Mouse (Mus musculus): ENCODE measurements around the gene Pi4kb.
"Not testable (repeated sequence)": the region's sequence is repeated elsewhere in the genome, so short reads cannot be mapped to it uniquely, and the experiment has no call there.

Pi4kb gene

DNA sequence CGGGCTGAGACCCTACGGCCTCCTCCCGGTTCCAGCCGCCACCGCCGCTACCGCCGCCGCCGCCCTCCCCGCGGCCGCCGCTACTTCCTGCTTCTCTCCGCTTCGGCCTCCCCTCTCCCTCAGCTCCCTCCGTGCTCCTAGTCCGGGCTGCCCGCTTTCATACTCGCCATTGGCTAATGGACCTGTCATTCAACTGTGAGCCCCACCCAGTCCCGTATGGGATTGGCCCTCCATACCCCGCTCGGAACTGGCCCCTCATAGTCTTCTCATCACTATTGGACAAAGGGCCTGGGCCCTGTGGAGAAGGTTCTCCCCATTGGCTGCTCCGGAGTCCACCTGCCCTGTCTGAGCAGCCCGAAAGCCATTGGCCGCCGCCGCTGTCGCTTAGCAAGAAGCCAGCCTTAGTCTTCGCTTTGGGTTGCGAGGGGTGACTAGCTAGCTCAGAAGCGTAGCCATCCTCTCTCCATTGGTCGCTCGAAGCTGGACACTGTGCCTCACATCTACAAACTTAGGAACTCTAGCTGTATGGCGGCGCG, 40.9 kb downstream of the Pi4kb start, which contains the start of gene Zfp687:
TSS of gene Zfp687 (minus strand) at position 112 of the 536 bp plus-strand sequence.
- peak; percentile 99 for DNase-seq (ENCODE audit: low spot score)

DNA sequence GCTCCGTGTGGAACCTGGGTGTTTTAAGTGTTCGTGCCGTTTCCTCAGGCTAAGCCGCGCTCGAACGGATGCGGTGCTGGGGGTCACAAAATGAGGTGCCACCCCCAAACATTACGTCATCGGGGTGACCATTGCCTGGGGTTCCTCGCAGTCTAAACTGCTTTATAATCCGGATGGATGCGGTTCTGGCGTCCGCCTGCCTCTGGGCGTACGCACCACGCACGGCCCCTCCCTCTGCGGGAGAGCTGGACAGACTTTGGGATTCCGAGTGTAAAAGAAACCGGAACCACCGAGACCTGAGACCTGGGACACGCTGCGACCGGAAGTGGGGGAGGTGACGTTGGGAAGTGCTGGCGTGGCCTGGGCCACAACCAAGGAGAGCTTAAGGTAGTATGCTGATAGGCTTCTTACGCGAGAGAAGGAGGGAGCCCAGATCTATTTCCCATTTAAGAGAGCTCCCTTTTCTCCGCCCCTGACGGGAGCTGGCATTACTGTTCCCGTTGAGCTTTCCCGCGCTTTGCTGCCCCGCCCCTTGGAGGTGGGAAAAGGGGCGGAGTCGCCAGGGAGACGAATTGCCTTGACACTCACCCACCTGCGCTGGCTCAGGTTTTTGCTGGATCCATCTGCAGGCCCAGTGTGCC, 41.5 kb downstream of the Pi4kb start:
- peak; percentile 88 for DNase-seq (ENCODE audit: low spot score)

DNA sequence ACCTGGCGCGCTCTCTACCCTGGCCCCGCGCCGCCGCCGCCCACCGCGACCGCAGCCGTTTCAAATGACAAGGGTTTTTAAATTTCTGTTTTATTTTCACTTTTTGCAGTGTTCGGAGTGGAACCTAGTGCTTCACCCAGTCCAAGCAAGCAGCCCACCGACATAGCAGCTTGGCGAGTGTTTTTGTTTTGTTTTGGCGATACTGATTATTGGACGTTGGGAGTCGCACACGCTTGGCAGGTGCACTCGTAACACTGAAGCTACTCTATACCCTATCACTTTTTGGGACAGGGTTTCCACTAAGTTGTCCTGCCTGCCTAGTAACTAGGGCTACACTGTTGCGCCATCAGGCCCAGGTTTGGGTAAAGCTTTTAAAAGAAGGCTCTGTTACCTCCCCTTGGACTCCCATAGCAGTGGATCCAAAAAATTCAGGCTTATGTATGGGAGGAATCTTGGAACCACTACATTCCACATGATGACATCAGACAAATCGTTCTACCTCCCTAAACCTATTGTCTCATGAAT, 42.1 kb downstream of the Pi4kb start:
- DNase-seq (ENCODE audit: low spot score): no peak

DNA sequence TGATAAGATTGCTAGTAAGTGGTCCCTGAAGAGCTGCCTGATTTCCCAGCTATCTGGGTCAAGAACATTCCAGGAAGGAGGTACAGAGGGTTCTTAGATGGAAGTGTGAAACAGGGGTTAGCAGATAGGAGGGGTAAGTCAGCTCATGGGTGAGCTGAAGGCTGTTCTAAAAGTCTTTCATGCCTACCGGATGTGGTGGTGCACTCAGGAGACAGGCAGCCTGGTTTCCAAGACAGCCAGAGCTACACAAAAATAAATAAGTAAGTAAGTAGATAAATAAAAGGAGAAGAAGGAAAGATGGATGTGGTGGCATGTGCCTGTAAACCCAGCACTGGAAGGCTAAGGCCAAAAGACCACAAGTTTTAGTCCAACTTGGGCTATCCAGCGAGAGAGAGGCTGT, 44.2 kb downstream of the Pi4kb start:
- no peak for DNase-seq (ENCODE audit: low spot score)

DNA sequence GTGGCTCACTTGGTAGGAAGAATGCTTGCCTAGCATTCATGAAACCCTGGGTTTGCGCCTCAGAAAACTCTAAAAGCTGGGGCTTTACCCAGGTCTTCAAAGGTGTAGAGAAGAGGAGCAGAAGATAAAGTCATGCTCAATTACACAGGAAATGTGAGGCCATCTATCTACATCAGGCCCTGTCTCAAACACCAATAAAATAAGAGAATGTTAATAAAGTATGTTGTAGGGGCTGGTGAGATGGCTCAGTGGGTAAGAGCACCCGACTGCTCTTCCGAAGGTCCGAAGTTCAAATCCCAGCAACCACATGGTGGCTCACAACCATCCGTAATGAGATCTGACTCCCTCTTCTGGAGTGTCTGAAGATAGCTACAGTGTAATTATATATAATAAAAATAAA, 46.4 kb downstream of the Pi4kb start:
- not testable (repeated sequence) for DNase-seq (ENCODE audit: low spot score)

DNA sequence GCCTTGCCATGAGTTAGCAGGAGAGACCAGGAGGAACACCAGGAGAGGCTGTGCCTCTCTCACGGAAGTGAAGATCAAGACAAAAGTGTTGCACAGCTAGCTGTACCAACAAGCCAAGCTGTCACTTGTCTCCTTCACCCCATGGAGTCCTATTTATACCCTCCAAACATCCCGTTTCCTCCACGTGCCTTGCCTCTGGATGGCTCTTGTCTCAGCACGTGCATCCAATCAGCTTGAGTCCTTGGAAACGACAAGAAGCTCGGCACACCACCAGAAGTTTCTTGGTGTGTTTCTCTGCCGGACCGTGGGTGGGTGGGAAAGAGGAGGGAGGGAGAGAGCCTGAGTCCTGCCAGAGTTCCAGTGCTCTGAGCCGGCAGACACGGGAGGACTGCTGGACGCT, 50.0 kb downstream of the Pi4kb start:
- DNase-seq (ENCODE audit: low spot score): no peak

DNA sequence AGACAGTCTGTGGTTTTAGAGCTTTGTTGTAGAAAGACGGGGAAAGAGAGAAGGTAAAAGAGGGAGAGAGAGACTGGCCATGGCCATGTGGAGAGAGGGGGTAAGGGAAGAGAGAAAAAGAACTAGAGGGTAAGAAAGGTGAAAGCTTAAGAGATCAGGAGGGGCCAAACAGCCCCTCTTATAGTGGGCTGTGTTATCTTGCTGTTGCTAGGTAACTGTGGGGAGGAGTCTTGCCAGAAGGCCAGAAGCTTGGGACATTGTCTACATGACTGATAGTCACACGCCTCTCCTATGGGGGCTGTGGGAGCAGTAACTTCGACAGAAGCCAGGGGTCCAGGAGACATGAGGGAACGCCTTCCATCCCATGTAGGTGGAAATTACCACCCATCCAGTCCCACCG, 50.7 kb downstream of the Pi4kb start:
- DNase-seq (ENCODE audit: low spot score): no peak

DNA sequence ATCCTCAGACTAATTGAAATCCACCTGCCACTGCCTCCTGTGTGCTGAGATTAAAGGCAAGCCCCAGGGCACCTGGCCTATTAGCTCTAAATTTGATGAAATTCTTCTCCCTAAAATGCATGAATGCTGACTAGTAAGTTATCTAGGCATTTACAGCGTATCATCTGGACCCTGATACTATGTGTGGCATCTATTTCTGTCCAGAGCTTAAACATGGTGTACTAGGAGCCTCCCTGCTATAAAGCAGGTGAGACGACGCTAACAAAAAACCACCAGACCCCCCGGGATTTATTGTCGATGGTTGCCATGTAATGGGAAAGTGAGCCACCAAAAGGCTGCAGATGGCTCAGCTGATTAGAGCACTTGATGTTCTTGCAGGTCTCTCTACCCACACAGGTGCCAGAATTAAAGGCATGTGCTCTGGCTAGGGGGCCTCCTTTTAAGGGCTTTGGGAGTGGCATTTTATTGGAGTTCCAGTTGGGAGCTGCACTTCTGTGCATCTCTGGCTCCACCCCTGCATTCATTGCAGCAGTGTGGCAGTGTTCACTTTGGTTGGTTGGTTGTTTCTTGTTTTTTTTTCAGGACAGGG, 52.6 kb downstream of the Pi4kb start:
- DNase-seq (ENCODE audit: low spot score): no peak

DNA sequence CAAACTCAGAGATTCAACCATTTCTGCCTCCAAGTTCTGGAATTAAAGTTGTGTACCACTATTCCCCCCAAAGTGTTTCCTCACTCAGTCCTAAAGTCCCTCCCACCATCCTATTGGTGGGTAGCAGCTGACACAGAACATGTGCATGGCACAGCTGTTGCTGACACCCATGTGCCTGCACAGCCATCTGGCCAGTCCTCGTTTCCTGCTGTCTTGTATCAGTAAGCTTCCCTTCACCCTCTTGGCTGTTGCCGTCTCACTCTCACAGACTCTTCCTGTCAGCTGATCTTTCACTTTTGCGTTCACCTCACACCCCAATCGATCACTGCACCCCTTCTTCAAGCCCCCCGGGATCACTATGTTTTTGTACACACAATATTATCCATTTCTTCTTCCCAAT, 53.2 kb downstream of the Pi4kb start:
- DNase-seq (ENCODE audit: low spot score): no peak

DNA sequence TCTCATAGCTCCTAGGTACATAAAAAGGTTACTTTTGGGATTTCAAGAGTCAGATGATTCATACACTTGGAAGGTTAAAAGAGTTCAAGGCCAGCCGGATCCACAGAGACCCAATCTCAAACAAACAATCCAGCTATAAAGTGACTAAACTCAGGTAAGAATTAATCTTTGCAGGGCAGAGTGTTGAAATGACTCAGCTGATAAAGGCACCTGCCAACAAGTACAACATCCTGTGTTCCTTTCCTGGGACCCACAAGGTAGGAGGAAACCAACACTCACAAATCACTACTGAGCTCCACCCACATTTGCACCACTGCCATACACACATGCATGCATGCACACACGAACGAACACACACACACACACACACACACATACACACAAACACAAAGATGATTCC, 54.1 kb downstream of the Pi4kb start:
- DNase-seq (ENCODE audit: low spot score): no peak

DNA sequence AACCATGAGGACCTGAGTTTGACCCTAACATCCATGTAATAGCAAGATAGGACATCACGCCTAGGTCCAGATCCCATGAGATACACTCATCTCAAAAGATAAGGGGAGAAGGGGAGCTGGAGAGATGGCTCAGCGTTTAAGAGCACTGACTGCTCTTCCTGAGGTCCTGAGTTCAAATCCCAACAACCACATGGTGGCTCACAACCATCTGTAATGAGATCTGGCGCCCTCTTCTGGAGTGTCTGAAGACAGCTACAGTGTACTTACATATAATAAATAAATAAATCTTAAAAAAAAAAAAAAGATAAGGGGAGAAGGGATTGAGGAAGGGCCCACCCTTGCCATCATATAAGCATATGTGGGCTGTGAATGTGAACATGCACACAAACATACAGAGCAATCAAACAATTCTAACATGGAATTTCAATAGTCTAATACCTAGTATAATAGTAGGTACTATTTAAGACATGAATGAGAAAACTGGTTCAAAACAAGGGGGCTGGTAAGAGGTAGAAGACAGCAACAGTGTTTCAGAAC, 54.8 kb downstream of the Pi4kb start:
- DNase-seq (ENCODE audit: low spot score): not testable (repeated sequence)

DNA sequence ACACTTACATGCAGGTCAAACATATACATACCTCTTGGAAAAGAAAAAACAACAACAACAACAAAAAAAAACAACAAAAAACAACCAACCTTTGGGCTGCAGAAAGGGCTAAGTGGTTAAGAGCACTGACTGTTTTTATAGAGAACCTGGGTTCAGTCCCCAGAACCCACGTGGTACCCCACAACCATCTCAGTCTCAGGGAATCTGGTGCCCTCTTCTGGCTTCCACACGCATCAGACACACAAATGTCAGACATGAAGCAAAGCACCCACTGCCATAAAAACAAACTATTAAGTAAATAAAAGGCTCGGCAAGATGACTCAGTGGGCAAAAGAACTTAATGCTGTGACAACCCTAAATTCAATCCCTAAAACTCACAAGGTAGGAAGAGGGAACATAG, 55.4 kb downstream of the Pi4kb start:
- DNase-seq (ENCODE audit: low spot score): no peak

DNA sequence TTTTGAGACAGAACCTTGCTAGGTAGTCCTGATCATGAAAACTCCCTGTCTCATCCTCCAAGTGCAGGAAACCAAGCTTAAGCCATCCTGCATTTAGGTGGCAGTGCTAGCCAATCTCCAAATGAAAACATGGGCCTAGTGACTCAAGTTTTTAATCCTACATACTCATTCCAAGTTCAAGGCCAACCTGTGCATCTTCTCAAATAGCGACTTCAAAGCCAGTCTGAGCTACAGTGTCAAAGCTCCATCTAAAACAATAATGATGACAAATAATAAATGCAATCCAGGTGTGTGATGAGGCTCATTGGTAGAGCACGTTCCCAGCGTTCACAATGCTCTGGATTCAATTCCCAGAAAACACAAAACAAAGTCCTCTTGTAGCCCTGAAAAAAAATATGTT, 67.1 kb downstream of the Pi4kb start:
- DNase-seq (ENCODE audit: low spot score): no peak

DNA sequence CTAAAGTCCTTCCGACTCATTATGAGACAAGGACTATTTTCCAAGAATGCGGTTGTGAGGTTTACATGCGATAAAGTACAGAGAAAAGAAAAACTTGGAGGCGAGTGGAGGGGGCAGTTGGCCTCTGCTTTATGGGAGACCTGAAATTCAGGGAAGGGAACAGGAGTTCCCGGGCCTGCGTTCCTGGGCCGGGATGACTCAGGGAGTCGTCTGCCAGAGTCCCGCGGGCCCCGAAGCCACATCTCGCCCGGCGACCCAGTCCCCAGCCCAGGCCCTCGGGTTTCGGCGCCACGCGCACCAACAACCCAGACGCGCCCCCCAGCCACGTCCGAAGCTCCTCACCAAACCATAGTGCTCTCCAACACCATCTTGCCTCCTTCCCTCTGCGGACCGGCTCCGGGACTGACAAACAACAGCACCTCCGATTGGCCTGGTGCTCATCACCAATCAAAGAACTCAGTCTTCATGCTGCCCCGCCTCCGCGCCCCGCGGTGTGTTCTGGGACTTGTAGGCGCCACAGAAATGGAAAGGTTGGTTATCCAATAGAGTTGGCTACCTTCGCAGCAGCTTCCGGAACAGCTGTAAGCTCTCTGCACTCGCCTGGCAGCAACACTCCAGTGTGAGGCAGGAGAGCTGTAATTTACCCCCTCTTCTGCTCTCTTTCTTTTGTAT, 67.8 kb downstream of the Pi4kb start, which contains the start of gene Psmd4:
TSS of gene Psmd4 (minus strand) at position 449 of the 672 bp plus-strand sequence.
- DNase-seq (ENCODE audit: low spot score): peak; percentile 99

DNA sequence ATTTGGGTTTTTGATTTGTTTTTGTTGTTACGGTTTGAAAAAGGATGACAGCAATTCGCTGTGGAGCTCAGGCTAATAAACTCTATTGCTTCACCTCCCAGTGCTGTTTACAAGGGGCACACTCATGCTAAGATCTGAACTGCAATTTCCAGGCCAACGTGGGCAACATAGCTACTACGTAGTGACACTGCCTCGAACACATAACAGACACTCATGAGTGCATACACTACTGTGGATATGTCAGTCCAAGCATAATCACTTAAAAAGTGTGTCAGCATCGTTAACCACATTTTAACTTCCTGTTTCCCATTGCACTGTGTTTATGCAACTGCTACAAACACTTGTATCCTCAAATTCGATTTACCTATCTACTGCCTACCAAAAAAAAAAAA, 68.3 kb downstream of the Pi4kb start:
- no peak for DNase-seq (ENCODE audit: low spot score)

DNA sequence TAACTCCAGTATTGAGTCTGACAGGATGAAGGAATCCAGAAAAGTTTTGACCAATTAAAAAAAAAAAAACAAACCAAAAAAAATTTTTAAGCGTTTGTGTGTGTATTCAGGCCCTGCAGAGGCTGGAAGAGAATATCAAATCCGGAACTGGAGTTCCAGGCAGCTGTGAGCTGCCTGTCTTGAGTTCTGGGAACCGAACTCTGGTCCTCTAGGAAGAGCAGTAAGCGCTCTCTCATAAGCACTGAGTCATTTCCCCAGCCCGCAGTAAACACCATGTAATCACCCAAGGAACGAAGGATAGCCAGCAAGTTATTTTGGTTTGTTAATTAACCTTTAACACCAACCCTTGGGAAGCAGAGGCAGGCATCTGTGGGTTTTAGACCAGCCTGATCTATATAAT, 68.7 kb downstream of the Pi4kb start:
- DNase-seq (ENCODE audit: low spot score): no peak

DNA sequence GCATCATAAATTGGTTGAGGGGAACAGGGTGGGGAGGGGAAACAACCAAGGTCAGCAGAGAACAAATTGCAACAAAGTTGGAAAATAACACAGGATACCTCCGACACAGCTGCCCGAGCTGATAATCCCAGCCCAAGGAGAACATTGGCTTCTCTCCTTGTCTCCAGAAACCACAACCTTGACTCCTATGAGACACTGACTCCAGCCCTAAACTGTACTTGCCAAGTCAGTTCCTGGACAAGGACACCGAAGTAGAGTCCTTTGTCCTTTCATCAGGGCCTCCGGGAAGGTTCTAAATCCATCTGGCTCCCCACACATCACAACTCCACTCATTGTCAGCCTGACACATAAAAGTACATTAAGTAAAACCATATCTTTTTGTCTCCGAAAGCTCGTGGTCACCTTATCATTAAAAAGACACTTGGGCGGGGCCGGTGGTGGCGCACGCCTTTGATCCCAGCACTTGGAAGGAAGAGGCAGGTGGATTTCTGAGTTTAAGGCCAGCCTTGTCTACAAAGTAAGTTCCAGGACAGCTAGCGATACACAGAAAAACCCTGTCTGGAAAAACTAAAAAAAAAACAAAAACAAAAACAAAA, 72.0 kb downstream of the Pi4kb start:
- no peak for DNase-seq (ENCODE audit: low spot score)

DNA sequence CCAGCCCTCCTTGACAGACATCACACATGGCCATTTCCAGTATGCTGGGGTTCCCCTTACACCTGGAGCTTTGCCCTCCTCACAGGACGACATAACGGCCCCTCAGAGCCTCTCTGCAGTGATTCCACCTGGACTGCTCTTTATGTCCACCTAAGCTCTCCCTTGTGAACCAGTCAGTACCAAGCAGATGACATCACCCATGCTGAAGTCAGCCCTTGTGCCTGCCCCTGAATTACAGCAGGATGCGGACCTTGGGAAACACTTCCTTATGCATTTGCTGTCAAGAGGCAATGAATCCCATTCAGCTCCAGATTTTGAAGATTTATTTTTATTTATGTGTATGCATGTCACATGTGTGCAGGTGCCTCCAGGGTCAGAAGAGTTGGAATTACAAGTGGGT, 73.4 kb downstream of the Pi4kb start:
- no peak for DNase-seq (ENCODE audit: low spot score)

DNA sequence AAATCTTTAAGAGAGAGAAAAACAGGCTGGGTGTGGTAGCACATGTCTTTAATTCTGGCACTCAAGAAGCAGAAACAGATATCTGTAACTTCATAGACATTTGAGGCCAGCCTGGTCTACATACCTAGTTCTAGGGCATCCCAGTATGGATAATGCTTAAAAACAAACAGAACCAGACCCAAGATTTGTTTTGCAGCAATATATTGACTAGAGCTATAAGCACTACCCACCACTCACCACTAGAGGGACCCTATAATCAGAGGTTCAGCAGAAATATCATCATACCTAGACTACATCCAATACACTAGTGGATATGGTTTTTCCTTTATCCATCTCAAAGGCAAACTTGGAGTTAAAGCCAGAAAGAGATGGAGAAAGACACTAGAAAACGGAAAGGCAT, 78.4 kb downstream of the Pi4kb start:
- no peak for DNase-seq (ENCODE audit: low spot score)

DNA sequence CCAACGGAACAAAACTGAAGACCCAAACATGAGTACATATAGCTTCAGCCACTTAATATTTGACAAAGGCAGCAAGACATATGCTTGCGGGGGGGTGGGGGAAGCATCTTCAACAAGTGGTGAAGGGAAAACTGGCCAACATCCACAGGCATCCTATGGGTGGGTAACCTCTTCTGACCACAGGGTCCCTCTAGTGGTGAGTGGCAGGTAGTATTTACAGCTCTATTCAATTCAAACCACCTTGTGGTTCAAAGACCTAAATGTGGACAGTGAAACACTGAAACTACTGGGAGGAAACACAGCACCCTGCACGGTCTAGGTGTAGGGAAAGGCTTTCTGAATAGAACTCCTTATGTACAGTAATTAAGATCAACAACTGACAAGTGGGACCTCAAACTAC, 79.2 kb downstream of the Pi4kb start:
- no peak for DNase-seq (ENCODE audit: low spot score)

DNA sequence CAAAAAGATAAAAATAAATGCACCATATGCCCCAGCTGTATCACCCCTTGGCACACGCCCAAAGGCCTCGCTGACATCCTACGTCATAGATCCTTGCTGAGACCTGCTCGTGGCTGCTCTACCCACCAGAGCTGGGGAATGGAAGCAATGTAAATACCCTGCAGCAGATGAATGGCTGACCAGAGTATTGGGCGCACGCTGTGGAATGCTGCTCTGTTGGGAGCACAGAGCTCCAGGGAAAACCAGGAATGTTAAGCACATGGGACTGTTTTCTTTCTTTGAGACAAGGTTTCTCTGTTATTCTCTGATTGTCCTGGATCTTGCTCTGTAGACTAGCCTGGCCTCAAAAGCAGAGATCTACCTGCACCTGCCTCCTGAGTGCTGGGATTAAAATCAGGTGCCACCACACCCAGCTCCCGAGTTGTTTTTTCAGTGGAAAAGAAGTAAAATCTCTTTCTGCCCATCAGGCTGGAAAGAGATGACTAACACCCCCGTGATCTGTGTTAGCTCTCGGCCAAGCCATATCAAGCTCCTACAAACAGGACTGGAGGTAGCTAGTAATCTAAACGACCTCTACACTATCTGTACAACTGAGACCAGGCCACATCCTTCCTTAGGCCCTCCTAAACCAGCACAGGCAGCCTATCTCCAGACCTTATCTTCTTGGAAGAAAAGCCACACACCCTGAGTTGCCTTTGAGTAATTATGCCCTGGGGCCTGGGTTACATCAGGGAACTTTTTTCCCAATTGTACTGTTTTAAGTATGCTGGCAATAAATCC, 80.1 kb downstream of the Pi4kb start:
- DNase-seq (ENCODE audit: low spot score): peak; percentile 36

DNA sequence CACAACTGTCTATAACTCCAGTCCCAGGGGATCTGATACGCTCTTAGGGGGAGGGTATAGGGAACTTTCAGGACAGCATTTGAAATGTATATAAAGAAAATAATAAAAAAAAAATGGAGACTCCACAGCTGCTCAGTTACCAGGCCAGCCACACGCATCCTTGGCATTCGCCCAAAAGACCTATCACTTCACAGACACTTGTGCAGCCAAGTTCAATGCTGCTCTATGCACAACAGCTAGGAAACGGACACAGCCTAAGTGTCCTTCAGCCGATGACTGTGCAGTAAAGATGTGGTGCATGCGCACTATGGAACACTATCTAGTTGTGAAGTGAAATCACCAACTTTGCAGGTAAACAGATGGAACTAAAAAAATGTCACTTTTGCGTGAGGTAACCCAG, 81.7 kb downstream of the Pi4kb start:
- DNase-seq (ENCODE audit: low spot score): peak; percentile 38
